In genomic region chr10:60171368-60171767, GRCm38 (mm10) we compare ENCODE assay signal across 22 mouse cellular contexts. TPM values are rescaled to one million over a fixed set of nuclear protein-coding genes. Genes with fewer than 3 reads are reported as not detected.
"Had no signal": no experiment of that assay in that cellular context is flagged by ENCODE, and none has a peak within 500 bp of the region (broad histone marks: within the 10 kb centered on the region; RNA-seq: fewer than 3 reads in every experiment).

No protein-coding gene starts in this region.

- H3K9ac ChIP-seq: heart, embryonic 12.5 days; hindbrain, embryonic 12.5 days; hindbrain, embryonic 14.5 days; intestine, embryonic 15.5 days; limb, embryonic 13.5 days; limb, embryonic 15.5 days had no signal

- H3K27ac ChIP-seq: gastrocnemius, adult 2 months; heart, embryonic 10.5 days; hindbrain, embryonic 10.5 days; hindbrain, embryonic 12.5 days; hindbrain, embryonic 14.5 days; intestine, embryonic 15.5 days; limb, embryonic 13.5 days; limb, embryonic 15.5 days had no signal

- H3K4me2 ChIP-seq: heart, embryonic 12.5 days; hindbrain, embryonic 12.5 days; hindbrain, embryonic 14.5 days; intestine, embryonic 15.5 days; limb, embryonic 13.5 days; limb, embryonic 15.5 days had no signal

- DNase-seq: gastrocnemius, adult 2 months; gastrocnemius, postnatal 10 days; gastrocnemius, postnatal 25 days; heart, adult 18-20 months; heart, postnatal 10 days; heart, postnatal 4 days; kidney, adult 18-20 months; kidney, adult 8-10 months; kidney, postnatal 10 days; kidney, postnatal 36 days; layer of hippocampus, adult 9-11 months; layer of hippocampus, postnatal 36 days; left cerebral cortex, postnatal 4 days had no signal

- H3K27me3 ChIP-seq: heart, embryonic 12.5 days; hindbrain, embryonic 12.5 days; intestine, embryonic 15.5 days; limb, embryonic 13.5 days; limb, embryonic 15.5 days had no signal

- H3K4me3 ChIP-seq: gastrocnemius, adult 2 months; heart, embryonic 10.5 days; heart, embryonic 12.5 days; hindbrain, embryonic 10.5 days; hindbrain, embryonic 12.5 days; intestine, embryonic 15.5 days; limb, embryonic 13.5 days; limb, embryonic 15.5 days had no signal

- H3K9me3 ChIP-seq: heart, embryonic 12.5 days; hindbrain, embryonic 12.5 days; intestine, embryonic 15.5 days; limb, embryonic 13.5 days; limb, embryonic 15.5 days had no signal

- H3K4me1 ChIP-seq: heart, embryonic 10.5 days; heart, embryonic 12.5 days; hindbrain, embryonic 12.5 days; intestine, embryonic 15.5 days; limb, embryonic 13.5 days had no signal

- H3K36me3 ChIP-seq: heart, embryonic 10.5 days; heart, embryonic 12.5 days; hindbrain, embryonic 10.5 days; hindbrain, embryonic 12.5 days; intestine, embryonic 15.5 days; limb, embryonic 13.5 days; limb, embryonic 15.5 days had no signal

RNA-seq across cellular contexts. Expression of gene Chst3, which starts 47.7 kb away (rescaled TPM):
- total RNA-seq: granulocyte monocyte progenitor cell, adult 5-6 weeks had no signal
